Mouse (Mus musculus): Measurements from ENCODE around the gene Saa1.
"Not testable (repeated sequence)": the region's sequence is repeated elsewhere in the genome, so short reads cannot be mapped to it uniquely, and the experiment has no call there.

Gene Saa1

GRCm38 (mm10) chr7:46742880-46743279 lies at the start of gene Saa1:
TSS of gene Saa1 (minus strand) at chr7:46742980.
- in situ Hi-C loops (cut with MboI; ENCODE audit: low sequenced_read_pairs): not testable (repeated sequence)

GRCm38 (mm10) chr7:46789177-46789849 lies 46.5 kb upstream of the Saa1 start:
- in situ Hi-C loops (cut with MboI; ENCODE audit: low sequenced_read_pairs): no loop called here

- in situ Hi-C loops (cut with MboI; ENCODE audit: low sequenced_read_pairs): no loop called here
Observed at GRCm38 (mm10) chr7:46770706-46771105, 27.9 kb upstream of the Saa1 start.

- in situ Hi-C loops (cut with MboI; ENCODE audit: low sequenced_read_pairs): loop anchor here (10.0 kb wide), 1 partner anchor 54 kb away; the partner anchor contains the start of genes Saa3 and Saal1
Observed at GRCm38 (mm10) chr7:46768451-46768850, 25.7 kb upstream of the Saa1 start.

- in situ Hi-C loops (cut with MboI; ENCODE audit: low sequenced_read_pairs): loop anchor here (10.0 kb wide), 1 partner anchor 53 kb away; the partner anchor contains the start of genes Saa3 and Saal1
Observed at GRCm38 (mm10) chr7:46767371-46767770, 24.6 kb upstream of the Saa1 start.

- in situ Hi-C loops (cut with MboI; ENCODE audit: low sequenced_read_pairs): loop anchor here (10.0 kb wide), 1 partner anchor 50 kb away; the partner anchor contains the start of genes Saa3 and Saal1
Observed at GRCm38 (mm10) chr7:46764672-46765071, 21.9 kb upstream of the Saa1 start.

GRCm38 (mm10) chr7:46762601-46763000 lies 19.8 kb upstream of the Saa1 start:
- in situ Hi-C loops (cut with MboI; ENCODE audit: low sequenced_read_pairs): loop anchor here (10.0 kb wide), 1 partner anchor 48 kb away; the partner anchor contains the start of genes Saa3 and Saal1

- in situ Hi-C loops (cut with MboI; ENCODE audit: low sequenced_read_pairs): loop anchor here (10.0 kb wide), 1 partner anchor 46 kb away; the partner anchor contains the start of genes Saa3 and Saal1
Observed at GRCm38 (mm10) chr7:46761049-46761795, 18.4 kb upstream of the Saa1 start.

GRCm38 (mm10) chr7:46751490-46751889 lies 8.7 kb upstream of the Saa1 start, which contains the start of gene Saa2:
TSS of gene Saa2 (plus strand) at chr7:46751790.
- in situ Hi-C loops (cut with MboI; ENCODE audit: low sequenced_read_pairs): no loop called here

- in situ Hi-C loops (cut with MboI; ENCODE audit: low sequenced_read_pairs): no loop called here
Observed at GRCm38 (mm10) chr7:46748459-46748858, 5.7 kb upstream of the Saa1 start.

- in situ Hi-C loops (cut with MboI; ENCODE audit: low sequenced_read_pairs): no loop called here
Observed at GRCm38 (mm10) chr7:46746381-46746780, 3.6 kb upstream of the Saa1 start.

GRCm38 (mm10) chr7:46745816-46746215 lies 3.0 kb upstream of the Saa1 start:
- in situ Hi-C loops (cut with MboI; ENCODE audit: low sequenced_read_pairs): no loop called here

GRCm38 (mm10) chr7:46740041-46740440 lies 2.7 kb downstream of the Saa1 start:
- in situ Hi-C loops (cut with MboI; ENCODE audit: low sequenced_read_pairs): not testable (repeated sequence)

- in situ Hi-C loops (cut with MboI; ENCODE audit: low sequenced_read_pairs): no loop called here
Observed at GRCm38 (mm10) chr7:46738561-46739460, 4.0 kb downstream of the Saa1 start.

- in situ Hi-C loops (cut with MboI; ENCODE audit: low sequenced_read_pairs): no loop called here
Observed at GRCm38 (mm10) chr7:46734983-46735382, 7.8 kb downstream of the Saa1 start.

GRCm38 (mm10) chr7:46732458-46732857 lies 10.3 kb downstream of the Saa1 start, which contains the start of gene Saa4:
TSS of gene Saa4 (minus strand) at chr7:46732603.
- in situ Hi-C loops (cut with MboI; ENCODE audit: low sequenced_read_pairs): no loop called here

GRCm38 (mm10) chr7:46727584-46727983 lies 15.2 kb downstream of the Saa1 start:
- in situ Hi-C loops (cut with MboI; ENCODE audit: low sequenced_read_pairs): no loop called here

GRCm38 (mm10) chr7:46724396-46724795 lies 18.4 kb downstream of the Saa1 start:
- in situ Hi-C loops (cut with MboI; ENCODE audit: low sequenced_read_pairs): no loop called here

- in situ Hi-C loops (cut with MboI; ENCODE audit: low sequenced_read_pairs): no loop called here
Observed at GRCm38 (mm10) chr7:46723849-46724248, 18.9 kb downstream of the Saa1 start.

- in situ Hi-C loops (cut with MboI; ENCODE audit: low sequenced_read_pairs): no loop called here
Observed at GRCm38 (mm10) chr7:46723354-46723753, 19.4 kb downstream of the Saa1 start.

- in situ Hi-C loops (cut with MboI; ENCODE audit: low sequenced_read_pairs): no loop called here
Observed at GRCm38 (mm10) chr7:46720460-46720859, 22.3 kb downstream of the Saa1 start.

Data from CH12F3 (cell line).